Mouse (Mus musculus) right cerebral cortex, postnatal 25 days (tissue): ENCODE measurements around the gene Cphx3.
"Not testable (repeated sequence)": the region's sequence is repeated elsewhere in the genome, so short reads cannot be mapped to it uniquely, and the experiment has no call there.

ENCODE experiments used
- DNase-seq: peaks from one replicate; pipeline ENCODE4 v3.0.0; 2022

The Cphx3 gene

GRCm38 (mm10) chr14:26081997-26082396 lies at the start of gene Cphx3:
TSS of gene Cphx3 (plus strand) at chr14:26082297.
- not testable (repeated sequence) for DNase-seq

GRCm38 (mm10) chr14:26034364-26034763 lies 47.7 kb upstream of the Cphx3 start:
- DNase-seq = not testable (repeated sequence)

- DNase-seq = not testable (repeated sequence)
Observed at GRCm38 (mm10) chr14:26035439-26035838, 46.7 kb upstream of the Cphx3 start.

DNA sequence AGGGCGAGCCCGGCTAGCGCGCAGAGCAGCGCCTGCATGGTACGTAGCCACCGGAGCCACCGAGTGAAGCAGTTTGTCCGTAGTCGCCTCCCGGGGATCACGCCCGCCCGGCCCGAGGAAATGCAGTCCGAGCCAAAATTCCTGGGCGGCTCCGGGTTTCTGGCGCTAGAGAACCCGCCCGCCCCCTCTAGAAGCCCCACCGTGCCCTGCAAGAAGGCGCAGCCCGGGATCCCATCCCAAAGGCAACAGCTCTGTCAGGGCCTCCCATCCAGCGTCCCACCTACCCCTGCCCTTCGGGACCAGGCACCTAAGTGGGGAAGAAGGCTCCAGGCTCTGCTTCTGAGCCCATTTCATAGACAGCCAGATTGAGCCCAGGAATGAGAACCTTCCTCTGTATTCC lies 39.5 kb upstream of the Cphx3 start, which contains the start of gene Gm9780:
TSS of gene Gm9780 (minus strand) at position 101 of the 400 bp plus-strand sequence.
- DNase-seq = not testable (repeated sequence)

DNA sequence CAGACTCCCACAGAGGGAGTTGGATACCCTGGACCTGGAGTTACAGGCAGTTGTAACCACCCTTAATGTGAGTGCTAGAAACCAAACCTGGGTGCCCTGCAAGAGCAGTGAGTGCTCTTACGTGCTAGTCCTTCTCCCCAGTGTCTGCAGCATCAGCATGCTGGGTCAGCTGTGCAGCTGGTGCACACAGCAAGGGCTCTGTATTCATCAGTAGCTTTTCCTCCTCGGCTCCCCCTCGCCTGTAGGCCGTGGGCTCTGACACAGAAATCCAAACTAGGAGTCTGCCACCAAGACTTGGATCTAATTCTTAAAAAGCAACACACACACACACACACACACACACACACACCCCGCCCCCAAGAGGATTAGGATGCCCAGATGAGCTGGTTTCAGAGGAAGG lies 37.1 kb upstream of the Cphx3 start:
- DNase-seq = not testable (repeated sequence)

GRCm38 (mm10) chr14:26047026-26047425 lies 35.1 kb upstream of the Cphx3 start:
- not testable (repeated sequence) for DNase-seq

GRCm38 (mm10) chr14:26048767-26049166 lies 33.3 kb upstream of the Cphx3 start:
- not testable (repeated sequence) for DNase-seq

GRCm38 (mm10) chr14:26058184-26058583 lies 23.9 kb upstream of the Cphx3 start:
- DNase-seq = not testable (repeated sequence)

- DNase-seq = not testable (repeated sequence)
Observed at GRCm38 (mm10) chr14:26059362-26059761, 22.7 kb upstream of the Cphx3 start.

DNA sequence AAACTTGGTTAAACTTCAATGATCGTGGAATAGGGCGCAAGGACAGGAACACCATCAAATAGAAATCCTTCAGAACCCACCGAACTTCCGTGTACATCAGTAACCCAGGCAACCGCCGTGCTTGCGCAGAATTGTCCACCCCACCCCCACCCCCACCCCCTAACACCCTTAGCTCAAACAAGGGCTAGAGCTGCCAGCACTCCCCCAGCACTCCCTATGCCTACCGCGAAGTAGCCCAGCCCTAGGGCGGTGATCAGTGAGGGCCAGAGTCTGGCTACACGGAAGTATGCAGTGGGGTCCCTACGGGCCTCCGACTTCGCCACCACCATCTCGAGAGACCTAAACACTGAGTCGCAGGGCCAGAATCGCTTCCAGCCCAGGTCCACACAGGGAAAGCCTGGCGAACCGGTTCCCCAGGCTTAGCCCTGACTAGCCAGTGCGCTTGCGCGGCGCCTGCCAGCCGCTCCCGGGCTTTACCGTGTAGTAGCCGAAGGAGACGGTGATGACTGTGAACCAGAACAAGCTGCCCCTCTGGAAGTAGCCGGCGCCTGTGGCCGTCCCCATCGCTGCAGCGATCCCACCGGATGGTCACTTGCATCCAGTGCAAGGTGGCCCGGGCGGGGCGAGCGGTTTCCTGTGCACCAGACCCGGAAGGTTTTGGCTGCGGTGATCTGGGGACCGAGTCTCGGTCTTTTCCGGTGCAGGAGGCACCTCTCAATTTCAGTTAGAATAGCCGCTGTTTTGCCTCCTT lies 15.3 kb upstream of the Cphx3 start:
- not testable (repeated sequence) for DNase-seq

GRCm38 (mm10) chr14:26067325-26067633 lies 14.8 kb upstream of the Cphx3 start, which contains the start of gene Tmem254c:
TSS of gene Tmem254c (minus strand) at chr14:26067355.
- not testable (repeated sequence) for DNase-seq

DNA sequence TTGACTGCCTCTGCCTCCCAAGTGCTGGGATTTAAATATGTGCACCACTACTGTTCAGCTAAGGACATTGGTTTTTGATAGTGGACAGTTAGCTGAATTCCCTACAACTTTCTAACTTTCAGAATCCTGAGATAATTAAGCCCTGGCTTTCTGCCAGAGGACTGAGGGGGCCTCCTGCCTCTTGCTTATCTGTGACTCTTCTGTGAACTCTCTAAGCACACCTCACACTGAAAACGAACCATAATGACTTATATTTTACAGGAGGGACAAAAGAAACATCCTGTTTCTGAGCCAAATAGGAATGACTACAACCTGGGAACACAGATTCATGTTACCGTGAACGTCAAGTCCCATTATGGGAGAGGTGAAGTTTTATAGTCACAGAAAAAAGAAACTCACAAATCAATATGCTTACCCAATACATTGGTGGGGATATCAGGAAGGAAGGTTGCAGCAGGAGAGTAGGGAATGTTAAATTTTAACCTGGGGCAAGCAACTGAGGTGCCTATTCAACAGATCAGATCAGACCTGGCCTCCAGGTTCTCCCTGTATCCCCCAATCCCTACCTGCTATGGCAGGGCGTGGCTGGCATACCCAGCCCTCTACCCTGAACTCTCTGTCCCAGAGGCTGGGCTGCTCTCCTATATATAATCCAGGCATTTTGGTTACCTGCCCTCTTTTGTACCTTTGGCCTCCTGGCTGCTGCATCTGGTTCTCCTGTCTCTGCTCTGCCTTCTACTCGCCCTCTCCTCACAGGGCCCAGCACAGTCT lies 5.3 kb upstream of the Cphx3 start:
- DNase-seq = not testable (repeated sequence)

GRCm38 (mm10) chr14:26081216-26081615 lies 881 bp upstream of the Cphx3 start, which contains the start of gene Cphx2:
TSS of gene Cphx2 (plus strand) at chr14:26081516.
- not testable (repeated sequence) for DNase-seq

- not testable (repeated sequence) for DNase-seq
Observed at GRCm38 (mm10) chr14:26097622-26098021, 15.5 kb downstream of the Cphx3 start.

- DNase-seq = not testable (repeated sequence)
Observed at GRCm38 (mm10) chr14:26118150-26118549, 36.1 kb downstream of the Cphx3 start, which contains the start of gene Duxbl2. TSS of gene Duxbl2 (plus strand) at chr14:26118349.

DNA sequence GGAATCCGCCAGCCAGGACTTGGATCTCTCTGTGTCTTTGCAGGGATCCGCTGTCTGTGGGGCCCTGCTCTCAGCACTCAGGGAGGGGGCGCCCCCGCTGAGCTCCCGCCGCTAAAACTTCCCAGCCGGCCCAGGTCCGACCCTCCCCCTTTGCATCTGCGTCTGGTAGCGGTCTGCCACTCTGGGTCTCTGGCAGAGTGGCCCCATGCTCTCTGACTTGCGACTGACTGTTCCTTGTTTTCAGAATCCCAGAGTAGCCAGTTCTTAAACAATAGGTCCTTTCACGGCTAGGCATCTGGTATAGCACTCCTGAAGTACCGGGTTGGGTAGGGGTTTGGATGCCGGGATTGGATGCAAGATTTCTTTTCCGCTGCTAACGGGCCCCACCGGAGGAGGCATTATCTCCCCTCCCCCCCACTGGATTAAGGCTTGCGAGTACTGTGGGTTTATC lies 36.5 kb downstream of the Cphx3 start:
- not testable (repeated sequence) for DNase-seq

DNA sequence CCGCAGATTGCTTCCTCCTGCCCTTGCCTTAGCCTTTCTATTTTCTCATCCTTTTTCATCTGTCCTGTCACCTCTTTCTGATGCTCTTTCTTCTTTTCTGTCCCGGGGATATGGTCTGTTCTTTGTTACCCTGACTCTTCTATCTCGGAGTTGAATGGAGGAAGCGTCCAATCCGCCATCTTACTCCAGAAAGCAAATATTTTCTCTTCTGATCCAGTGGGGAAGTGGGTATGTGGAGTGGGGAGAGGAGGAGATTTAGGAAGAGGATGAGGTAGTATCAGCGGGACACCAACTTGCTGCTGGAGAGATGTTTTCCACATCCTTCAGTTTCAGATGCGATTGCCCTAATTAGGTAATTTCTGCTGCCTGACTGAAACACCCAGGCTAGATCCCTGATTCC lies 37.0 kb downstream of the Cphx3 start:
- not testable (repeated sequence) for DNase-seq

DNA sequence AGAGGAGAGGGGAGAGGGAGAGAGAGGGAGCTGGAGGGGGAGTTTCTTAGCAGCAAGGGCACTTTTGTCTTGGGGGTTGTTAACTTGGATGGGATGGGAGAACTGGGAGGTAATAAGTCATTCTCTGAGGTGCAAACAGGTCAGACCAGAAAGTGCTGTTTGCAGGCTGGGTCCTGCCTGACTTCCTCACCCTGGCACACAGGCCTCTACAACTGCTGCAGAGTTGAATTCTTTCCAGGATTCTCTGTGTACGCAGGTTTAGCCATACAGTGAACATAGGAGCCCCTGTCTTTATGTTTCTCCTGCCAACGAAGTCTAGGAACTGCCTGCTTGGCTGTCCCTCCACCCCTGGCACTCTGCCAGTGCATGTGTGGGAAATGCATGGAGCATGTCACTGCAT lies 65.0 kb downstream of the Cphx3 start:
- DNase-seq = not testable (repeated sequence)

- DNase-seq = not testable (repeated sequence)
Observed at GRCm38 (mm10) chr14:26156032-26156431, 73.9 kb downstream of the Cphx3 start.

- DNase-seq = not testable (repeated sequence)
Observed at GRCm38 (mm10) chr14:26161156-26161555, 79.1 kb downstream of the Cphx3 start.

- not testable (repeated sequence) for DNase-seq
Observed at GRCm38 (mm10) chr14:26162423-26162822, 80.3 kb downstream of the Cphx3 start.

DNA sequence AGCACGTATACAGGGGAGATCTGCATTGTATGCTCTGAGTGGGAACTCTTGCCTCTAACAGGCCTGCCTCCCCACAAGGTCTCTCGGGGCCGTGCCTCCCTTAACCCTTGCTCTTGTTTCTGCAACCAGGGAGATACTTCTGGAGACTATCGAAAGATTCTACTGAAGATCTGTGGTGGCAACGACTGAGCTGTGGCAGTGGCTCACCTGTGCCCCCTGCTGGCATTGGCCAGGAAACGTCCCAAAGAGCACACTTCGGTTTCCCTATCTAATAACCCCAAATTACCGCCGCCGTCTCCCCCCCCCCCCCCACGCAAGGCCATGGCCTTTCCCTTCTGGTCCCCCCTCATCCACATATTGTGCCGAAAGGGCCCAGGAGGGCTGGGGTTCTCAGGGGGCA lies 83.2 kb downstream of the Cphx3 start:
- not testable (repeated sequence) for DNase-seq

DNA sequence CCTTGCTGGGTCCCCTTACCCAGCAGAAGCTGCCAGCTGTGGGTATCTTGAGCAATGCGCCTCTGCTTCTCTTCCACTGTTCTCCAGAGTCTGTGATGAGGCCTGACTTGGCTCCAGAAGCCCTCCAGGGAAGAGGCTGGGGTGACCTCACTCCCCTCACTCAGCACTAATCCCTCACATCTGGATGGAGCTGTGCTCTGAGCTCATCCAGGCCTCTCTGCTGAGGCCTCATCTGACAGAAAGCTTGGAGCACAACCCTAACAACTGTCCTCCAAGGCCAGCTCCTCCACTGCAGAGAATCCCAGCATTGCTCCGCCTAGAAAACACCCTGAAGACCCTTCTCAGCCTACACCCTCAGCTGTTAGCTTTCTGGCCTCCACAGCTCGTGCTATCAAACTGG lies 91.9 kb downstream of the Cphx3 start:
- DNase-seq = not testable (repeated sequence)
